Mouse (Mus musculus) forebrain, embryonic 11.5 days (tissue): ENCODE data around the gene 2010315B03Rik. TPM values are rescaled to one million over a fixed set of nuclear protein-coding genes. Genes with fewer than 3 reads are reported as not detected.
A peak's percentile ranks its signal among the peaks of the same experiment; 100 is the strongest.

Experiments
- ATAC-seq: fragments of 200-750 bp; cut with Nextera tagmentation; replicated peaks from 2 replicates; pipeline ENCODE4 v1.8.0; 2017; ENCODE audit warnings: moderate TSS enrichment; ENCODE audit not compliant: low FRiP score
- DNase-seq: peaks from one replicate; pipeline ENCODE4 v3.0.0-alpha.2; 2017; ENCODE audit warnings: low spot score
- H3K27ac ChIP-seq: fragments of 300-500 bp; sonication (generic); 2 replicates; pipeline ENCODE4 v1.5.1; 2014; ENCODE audit warnings: low read depth, low read length
- H3K27me3 ChIP-seq: fragments of 300-500 bp; sonication (generic); 2 replicates; pipeline ENCODE4 v1.6.1; 2014; ENCODE audit warnings: mild to moderate bottlenecking, low read length, mixed read lengths; ENCODE audit not compliant: control insufficient read depth, insufficient read depth
- H3K36me3 ChIP-seq: fragments of 300-500 bp; sonication (generic); 2 replicates; pipeline ENCODE4 v1.6.1; 2014; ENCODE audit warnings: mild to moderate bottlenecking, low read length, moderate library complexity, mixed read lengths; ENCODE audit not compliant: control insufficient read depth, insufficient read depth
- H3K4me1 ChIP-seq: fragments of 300-500 bp; sonication (generic); replicated peaks from 2 replicates; pipeline ENCODE4 v1.6.1; 2014; ENCODE audit warnings: low read length, mixed read lengths; ENCODE audit not compliant: control insufficient read depth, insufficient read depth
- H3K4me2 ChIP-seq: fragments of 300-500 bp; sonication (generic); 2 replicates; pipeline ENCODE4 v1.6.1; 2014; ENCODE audit warnings: low read depth, mild to moderate bottlenecking, low read length, moderate library complexity, mixed read lengths; ENCODE audit not compliant: severe bottlenecking
- H3K4me3 ChIP-seq: fragments of 300-500 bp; sonication (generic); 2 replicates; pipeline ENCODE4 v1.5.1; 2014; ENCODE audit warnings: low read depth, low read length
- H3K9ac ChIP-seq: fragments of 300-500 bp; sonication (generic); 2 replicates; pipeline ENCODE4 v1.6.1; 2014; ENCODE audit warnings: low read length
- H3K9me3 ChIP-seq: fragments of 300-500 bp; sonication (generic); 2 replicates; pipeline ENCODE4 v1.6.1; 2016; ENCODE audit warnings: low read length, mixed read lengths; ENCODE audit not compliant: control insufficient read depth
- polyA plus RNA-seq: library from polyadenylated mRNA; unstranded; fragments of >200 nt; fragmentation: Nextera tagmentation; extraction: Ambion mirVana; gene quantifications from 2 replicates; pipeline ENCODE4 v1.2.1, GENCODE M21; 2014

The 2010315B03Rik gene
- polyA plus RNA-seq, 1 experiment from 2014 or later, result 9.4 TPM

- ATAC-seq (peak; percentile 79), DNase-seq (no peak)
- Histone ChIP-seq H3K27ac (no peak overlapping the region), H3K27me3 (no peaks in the 10 kb centered on the region), H3K4me2 (no peak overlapping the region), H3K36me3 (no peaks in the 10 kb centered on the region), H3K4me1 (no peaks in the 10 kb centered on the region; the same call in 1 of the 2 replicates), H3K9me3 (no peaks in the 10 kb centered on the region), H3K9ac (no peak overlapping the region), H3K4me3 (no peak overlapping the region)
Observed at GRCm38 (mm10) chr9:124251438-124251837, 61.1 kb downstream of the 2010315B03Rik start.

Other genes starting within 250 kb of the 2010315B03Rik start
- gene Ccr2, start 210.7 kb downstream of the 2010315B03Rik start, polyA plus RNA-seq, result 0.11 and 0.21 TPM in 2 replicates
- gene Ccr5, start 191.2 kb downstream of the 2010315B03Rik start, polyA plus RNA-seq, result 0.12 and 0.55 TPM in 2 replicates
- 163 TPM in 2 replicates for gene Ppp2r3d, start 164.2 kb upstream of the 2010315B03Rik start, polyA plus RNA-seq
- gene Gm21836, start 181.1 kb upstream of the 2010315B03Rik start, polyA plus RNA-seq, result not detected in 2 replicates